Mouse (Mus musculus) myocyte (in vitro differentiated cells): ENCODE data around the gene Rprm. TPM values are rescaled to one million over a fixed set of nuclear protein-coding genes. Genes with fewer than 3 reads are reported as not detected.

Source experiments
- H3K27me3 ChIP-seq: one replicate; pipeline ENCODE4 v1.6.1; 2011; ENCODE audit not compliant: control insufficient read depth, insufficient read depth, insufficient read length
- H3K36me3 ChIP-seq: one replicate; pipeline ENCODE4 v1.6.1; 2011; ENCODE audit not compliant: control insufficient read depth, insufficient read depth
- H3K4me2 ChIP-seq: one replicate; pipeline ENCODE4 v1.6.1; 2011; ENCODE audit warnings: low read depth, control low read depth
- H3K4me3 ChIP-seq: one replicate; pipeline ENCODE4 v1.5.1; 2011; ENCODE audit warnings: mild to moderate bottlenecking, control low read depth, moderate library complexity
- H3K79me2 ChIP-seq: one replicate; pipeline ENCODE4 v1.6.1; 2011; ENCODE audit not compliant: control insufficient read depth, insufficient read depth
- H3ac ChIP-seq: one replicate; pipeline ENCODE4 v1.6.1; 2011; ENCODE audit not compliant: control insufficient read depth, insufficient read length
- CEBPB ChIP-seq: IDR thresholded peaks from 2 replicates; pipeline ENCODE4 v1.6.1; 2011; ENCODE audit warnings: mild to moderate bottlenecking, moderate library complexity; ENCODE audit not compliant: poor library complexity, insufficient read depth, severe bottlenecking
- E2F4 ChIP-seq: IDR thresholded peaks from one replicate; pipeline ENCODE4 v1.6.1; 2011; ENCODE audit warnings: mild to moderate bottlenecking, control low read depth, moderate library complexity; ENCODE audit not compliant: insufficient read depth
- MAX ChIP-seq: IDR thresholded peaks from one replicate; pipeline ENCODE4 v1.6.1; 2011; ENCODE audit warnings: low read depth, mild to moderate bottlenecking, control low read depth
- MYOD1 ChIP-seq, 3 experiments: IDR thresholded peaks; one replicate each; pipeline ENCODE4 v1.6.1; 2011; ENCODE audit warnings: control low read depth in 2 of 3, low read depth in 2 of 3, mild to moderate bottlenecking in 2 of 3, moderate library complexity in 1 of 3; ENCODE audit not compliant: insufficient read length in 2 of 3, control insufficient read depth in 1 of 3
- MYOG ChIP-seq, 3 experiments: IDR thresholded peaks; one replicate each; pipeline ENCODE4 v1.6.1; 2011; ENCODE audit warnings: control low read depth in 2 of 3, low read depth in 2 of 3, mild to moderate bottlenecking in 2 of 3; ENCODE audit not compliant: insufficient read length in 2 of 3, control insufficient read depth in 1 of 3, insufficient read depth in 1 of 3
- POLR2A ChIP-seq: IDR thresholded peaks from one replicate; pipeline ENCODE4 v1.6.1; 2011; ENCODE audit warnings: low read depth, mild to moderate bottlenecking, control low read depth, moderate library complexity; ENCODE audit not compliant: insufficient read length
- POLR2AphosphoS2 ChIP-seq: IDR thresholded peaks from one replicate; pipeline ENCODE4 v1.6.1; 2011; ENCODE audit warnings: low read depth, control low read depth; ENCODE audit not compliant: insufficient read length
- REST ChIP-seq: IDR thresholded peaks from one replicate; pipeline ENCODE4 v1.6.1; 2011; ENCODE audit warnings: mild to moderate bottlenecking, control low read depth, moderate library complexity; ENCODE audit not compliant: insufficient read depth, insufficient read length
- SRF ChIP-seq: IDR thresholded peaks from one replicate; pipeline ENCODE4 v1.6.1; 2011; ENCODE audit warnings: low read depth; ENCODE audit not compliant: control insufficient read depth, insufficient read length
- TCF12 ChIP-seq: IDR thresholded peaks from one replicate; pipeline ENCODE4 v1.6.1; 2011; ENCODE audit warnings: mild to moderate bottlenecking, control low read depth; ENCODE audit not compliant: poor library complexity, insufficient read depth, severe bottlenecking
- TCF3 ChIP-seq: IDR thresholded peaks from one replicate; pipeline ENCODE4 v1.6.1; 2011; ENCODE audit warnings: low read depth, control low read depth; ENCODE audit not compliant: insufficient read length
- USF1 ChIP-seq: IDR thresholded peaks from one replicate; pipeline ENCODE4 v1.6.1; 2011; ENCODE audit warnings: low read depth, mild to moderate bottlenecking, control low read depth, moderate library complexity
- polyA plus RNA-seq: library from polyadenylated mRNA; unstranded; fragments of >200 nt; fragmentation: generic; extraction: Trizol; gene quantifications from one replicate; pipeline ENCODE4 v1.2.1, GENCODE M21; 2012; ENCODE audit warnings: missing spikeins

Gene Rprm
- polyA plus RNA-seq = 0.16 TPM

DNA sequence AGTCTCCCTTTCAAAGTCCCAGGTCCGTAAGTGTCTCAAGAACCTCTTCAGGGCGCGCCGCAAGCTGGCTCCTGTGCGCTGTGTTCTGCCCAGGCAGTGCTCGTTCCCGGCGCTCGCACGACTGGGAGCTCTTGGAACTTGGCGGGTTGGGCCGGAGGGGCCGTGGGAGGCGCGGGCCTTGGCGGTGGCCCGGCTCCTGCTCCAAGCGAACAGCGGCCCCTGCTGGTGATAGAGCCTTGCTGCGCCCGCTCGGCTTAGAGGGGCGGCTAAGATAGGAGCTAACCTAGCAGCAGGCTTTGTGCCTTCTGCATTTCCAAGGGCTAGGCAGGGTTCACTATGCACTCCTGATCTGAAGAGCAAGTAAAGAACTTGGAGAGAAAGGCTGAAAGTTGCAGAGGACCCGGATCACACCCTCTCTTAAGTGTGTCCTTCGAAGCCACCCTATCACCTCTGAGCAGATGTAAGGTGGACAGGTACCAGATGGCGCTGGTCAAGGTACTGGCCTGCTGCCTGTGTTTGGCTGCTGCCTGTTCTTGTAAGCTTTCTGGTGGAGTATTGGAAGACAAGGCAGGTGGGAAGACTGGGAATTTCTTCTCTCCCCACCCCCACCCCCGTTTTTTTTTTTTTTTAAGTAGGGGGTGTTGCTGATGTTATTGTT, at the start of gene Rprm:
Gene Rprm (minus strand): TSS at position 123 of the 658 bp plus-strand sequence.
- TF ChIP-seq MYOD1 (IDR thresholded peaks at IDR 0.05; ENCODE audit: control insufficient read depth in 1 of 3, insufficient read length in 2 of 3, low read depth in 2 of 3) (no peak), MYOG (IDR thresholded peaks at IDR 0.05; ENCODE audit: control insufficient read depth in 1 of 3, insufficient read depth in 1 of 3, insufficient read length in 2 of 3, low read depth in 2 of 3) (no peak), REST (no peak), USF1 (no peak), CEBPB (no peak), MAX (no peak), TCF12 (no peak), SRF (no peak), E2F4 (no peak), POLR2AphosphoS2 (no peak), TCF3 (no peak), POLR2A (no peak)
- no peak within 1 kb of the TSS for H3K4me2 ChIP-seq
- H3ac ChIP-seq = no peak within 1 kb of the TSS
- H3K4me3 ChIP-seq = no peak within 1 kb of the TSS
- H3K27me3 ChIP-seq = no peaks in the 10 kb centered on the region
- no peaks in the 10 kb centered on the region for H3K79me2 ChIP-seq
- H3K36me3 ChIP-seq = no peaks in the 10 kb centered on the region

- no peaks in the 10 kb centered on the region for H3K27me3 ChIP-seq
- no peak overlapping the region for H3K4me3 ChIP-seq
- H3K36me3 ChIP-seq = no peaks in the 10 kb centered on the region
- no peak overlapping the region for H3ac ChIP-seq
- H3K4me2 ChIP-seq = no peak overlapping the region
- no peaks in the 10 kb centered on the region for H3K79me2 ChIP-seq
- TF ChIP-seq E2F4 (no peak), POLR2A (no peak), TCF3 (no peak), MYOG (IDR thresholded peaks at IDR 0.05; ENCODE audit: control insufficient read depth in 1 of 3, insufficient read depth in 1 of 3, insufficient read length in 2 of 3, low read depth in 2 of 3) (no peak), MYOD1 (IDR thresholded peaks at IDR 0.05; ENCODE audit: control insufficient read depth in 1 of 3, insufficient read length in 2 of 3, low read depth in 2 of 3) (no peak), CEBPB (no peak), REST (no peak), POLR2AphosphoS2 (no peak)
Observed at GRCm38 (mm10) chr2:54119305-54119704, 34.0 kb upstream of the Rprm start.

DNA sequence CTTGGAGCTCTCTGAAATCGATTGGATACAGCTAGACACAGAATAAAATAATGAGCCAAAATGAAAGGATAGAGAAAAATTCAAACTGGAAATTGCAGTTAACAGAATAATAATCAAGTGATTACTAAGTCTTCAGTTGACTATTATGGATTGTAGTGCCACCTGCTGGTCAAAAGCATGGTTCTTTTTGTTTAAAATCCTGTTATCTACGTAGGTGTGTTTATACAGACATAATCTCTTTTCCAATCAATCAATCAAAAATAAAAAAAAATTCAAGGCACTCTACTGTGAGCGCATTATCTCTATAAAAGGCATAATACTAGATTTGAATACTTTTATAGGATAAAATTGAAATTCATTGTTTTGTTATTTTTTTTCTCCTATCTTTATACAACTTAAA, 33.5 kb upstream of the Rprm start:
- Histone ChIP-seq H3K27me3 (no peaks in the 10 kb centered on the region), H3K36me3 (no peaks in the 10 kb centered on the region), H3K79me2 (no peaks in the 10 kb centered on the region), H3K4me3 (no peak overlapping the region), H3K4me2 (no peak overlapping the region), H3ac (no peak overlapping the region)
- no peak for TF ChIP-seq MYOG (IDR thresholded peaks at IDR 0.05; ENCODE audit: control insufficient read depth in 1 of 3, insufficient read depth in 1 of 3, insufficient read length in 2 of 3, low read depth in 2 of 3)
- no peak for TF ChIP-seq MYOD1 (IDR thresholded peaks at IDR 0.05; ENCODE audit: control insufficient read depth in 1 of 3, insufficient read length in 2 of 3, low read depth in 2 of 3)
- TF ChIP-seq CEBPB = no peak
- TF ChIP-seq E2F4 = no peak
- no peak for TF ChIP-seq TCF12
- no peak for TF ChIP-seq POLR2A

GRCm38 (mm10) chr2:54111294-54111693, 25.9 kb upstream of the Rprm start:
- H3K36me3 ChIP-seq = no peaks in the 10 kb centered on the region
- TF ChIP-seq TCF12 (no peak), POLR2AphosphoS2 (no peak), POLR2A (no peak), CEBPB (no peak), REST (no peak), E2F4 (no peak), MYOG (IDR thresholded peaks at IDR 0.05; ENCODE audit: control insufficient read depth in 1 of 3, insufficient read depth in 1 of 3, insufficient read length in 2 of 3, low read depth in 2 of 3) (no peak), TCF3 (no peak), MYOD1 (IDR thresholded peaks at IDR 0.05; ENCODE audit: control insufficient read depth in 1 of 3, insufficient read length in 2 of 3, low read depth in 2 of 3) (no peak), USF1 (no peak), SRF (no peak), MAX (no peak)
- H3ac ChIP-seq = no peak overlapping the region
- no peak overlapping the region for H3K4me3 ChIP-seq
- no peak overlapping the region for H3K4me2 ChIP-seq
- no peaks in the 10 kb centered on the region for H3K27me3 ChIP-seq
- no peaks in the 10 kb centered on the region for H3K79me2 ChIP-seq
